Mouse (Mus musculus) left cerebral cortex, adult 11 months (tissue): ENCODE measurements around the gene Galnt18.

Experiments
- DNase-seq: peaks from one replicate; pipeline ENCODE4 v3.0.0; 2022; ENCODE audit warnings: low spot score

Galnt18 gene

GRCm38 (mm10) chr7:111637866-111638448, 141.8 kb downstream of the Galnt18 start:
- DNase-seq, result no peak

- DNase-seq, result no peak
Observed at GRCm38 (mm10) chr7:111636503-111636902, 143.3 kb downstream of the Galnt18 start.

DNA sequence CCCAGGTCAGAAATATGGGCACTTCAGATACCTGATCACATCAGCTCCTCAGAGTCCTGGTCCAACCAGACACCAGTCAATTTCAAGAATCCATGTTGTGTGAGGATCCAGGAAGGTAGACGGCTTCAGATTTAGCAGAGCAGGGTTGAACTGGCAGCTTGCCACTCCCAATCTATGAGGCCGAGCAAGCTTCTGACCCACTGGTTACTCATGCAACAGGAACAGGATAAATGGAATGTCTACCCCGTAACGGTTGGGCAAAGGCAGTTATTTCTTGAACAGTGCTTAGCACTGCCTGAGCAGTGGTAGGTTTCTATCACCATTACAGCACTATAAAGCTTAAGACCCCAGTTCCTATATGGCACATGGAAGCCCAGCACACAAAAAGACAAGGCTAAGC, 148.5 kb downstream of the Galnt18 start:
- no peak for DNase-seq

GRCm38 (mm10) chr7:111626232-111626631, 153.5 kb downstream of the Galnt18 start:
- DNase-seq, result no peak

GRCm38 (mm10) chr7:111625736-111626135, 154.0 kb downstream of the Galnt18 start:
- DNase-seq, result no peak

DNA sequence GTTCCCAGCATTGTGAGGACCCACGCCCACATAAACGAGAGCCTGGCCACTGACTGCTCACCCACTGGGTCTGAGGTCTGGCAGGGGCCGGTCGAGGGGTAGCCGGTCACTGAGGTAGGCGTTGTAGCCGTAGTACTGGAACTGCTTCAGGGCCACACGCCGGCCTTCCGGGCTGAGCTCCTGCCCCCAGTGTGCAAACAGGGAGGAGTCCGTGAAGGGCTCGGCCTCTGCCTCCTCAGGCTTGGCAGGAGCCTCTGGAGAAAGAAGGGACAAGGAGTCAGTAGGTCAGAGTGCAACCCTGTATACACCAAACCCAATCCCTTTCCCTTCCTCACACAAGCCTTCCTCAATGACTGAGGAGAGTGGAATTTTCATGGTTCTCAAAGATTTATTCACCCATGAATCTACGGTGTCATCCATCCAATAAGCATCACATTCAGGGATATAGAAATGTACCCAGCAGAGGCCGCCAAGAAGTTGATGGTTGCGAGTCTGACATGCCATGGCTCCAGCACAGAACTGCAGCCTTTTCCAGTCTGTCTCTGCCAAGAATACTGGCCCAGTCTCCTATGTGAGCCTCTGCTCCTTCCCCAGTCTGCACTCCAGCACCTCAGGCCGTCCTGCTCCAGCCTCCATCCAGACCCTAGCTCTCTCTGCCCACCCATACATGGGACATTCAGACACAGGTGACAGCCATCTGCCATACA, 163.4 kb downstream of the Galnt18 start:
- DNase-seq, result no peak

DNA sequence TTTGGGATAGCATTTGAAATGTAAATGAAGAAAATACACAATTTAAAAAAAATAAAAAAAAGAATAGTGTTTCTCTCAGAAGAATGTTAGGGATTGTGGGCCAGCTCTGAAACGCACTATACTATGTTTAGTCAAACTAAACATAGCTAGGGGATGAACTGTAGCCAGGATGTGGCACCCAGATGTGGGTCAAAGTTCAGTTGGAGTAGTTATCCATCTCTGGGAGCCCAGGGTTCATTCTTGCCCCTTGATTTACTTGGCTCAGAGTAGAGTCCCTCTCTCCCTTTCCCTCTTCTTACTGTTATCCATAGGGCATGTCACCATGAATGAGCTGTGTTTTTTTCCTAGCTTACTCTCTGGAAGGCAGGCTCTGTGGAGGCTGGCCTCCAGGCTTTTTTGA, 165.3 kb downstream of the Galnt18 start:
- DNase-seq, result no peak

DNA sequence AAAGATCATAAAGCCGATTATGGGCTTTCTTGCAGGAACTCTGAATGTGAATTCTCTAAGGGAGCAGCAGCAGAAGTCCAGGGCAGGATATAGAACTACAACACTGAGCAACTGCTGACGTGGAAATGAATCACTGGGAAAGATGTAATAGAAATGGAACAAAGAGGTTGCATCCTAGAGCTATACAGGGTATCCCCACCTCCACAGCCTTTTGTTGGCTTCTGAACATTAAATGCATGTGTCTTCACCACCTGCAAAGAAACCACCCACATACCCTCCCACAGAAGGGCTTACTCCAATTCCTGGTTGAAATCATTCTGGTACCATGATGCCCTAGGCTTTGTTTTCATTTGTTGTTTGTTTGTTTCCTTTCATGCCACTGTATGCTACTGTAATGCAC, 172.3 kb downstream of the Galnt18 start:
- DNase-seq, result peak; percentile 26

DNA sequence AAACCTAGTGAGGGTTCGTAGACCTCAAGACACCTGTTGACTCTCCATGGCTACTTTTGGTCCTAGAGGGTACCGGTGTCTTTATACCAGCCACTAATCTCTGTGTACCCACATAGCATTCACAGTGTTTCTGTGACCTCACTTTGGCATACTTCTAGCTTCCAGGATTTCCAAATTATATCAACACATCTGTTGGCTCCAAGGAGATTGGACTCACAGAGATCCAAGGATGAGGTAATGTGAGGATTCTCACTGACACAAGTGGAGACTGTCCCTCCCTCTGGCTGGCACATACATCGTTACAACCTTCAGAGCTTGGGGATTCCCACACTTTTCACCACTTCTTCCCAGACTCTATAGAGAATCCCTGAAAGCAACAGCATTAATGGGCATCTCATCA, 173.7 kb downstream of the Galnt18 start:
- no peak for DNase-seq

GRCm38 (mm10) chr7:111605663-111606062, 174.1 kb downstream of the Galnt18 start:
- DNase-seq, result no peak

GRCm38 (mm10) chr7:111604578-111605208, 175.1 kb downstream of the Galnt18 start:
- DNase-seq, result no peak

DNA sequence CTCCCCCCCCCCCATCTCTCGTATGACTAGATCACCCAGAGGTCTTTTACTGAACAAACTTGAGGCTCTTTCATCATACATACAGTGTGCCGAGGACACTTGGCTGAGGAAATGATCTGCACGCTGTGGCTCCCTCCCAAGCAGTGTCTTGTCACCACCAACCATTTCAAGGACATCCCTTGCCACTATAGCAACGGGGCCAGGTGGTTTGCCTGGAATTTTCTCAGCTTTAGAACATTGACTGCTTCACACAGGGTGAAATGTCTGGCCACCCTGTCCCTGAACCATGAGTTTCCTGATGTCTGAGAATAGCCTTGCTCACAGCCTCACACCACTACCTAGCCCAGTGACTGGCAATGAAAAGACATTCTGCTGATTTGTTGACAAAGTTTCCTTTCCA, 176.6 kb downstream of the Galnt18 start:
- DNase-seq, result no peak

DNA sequence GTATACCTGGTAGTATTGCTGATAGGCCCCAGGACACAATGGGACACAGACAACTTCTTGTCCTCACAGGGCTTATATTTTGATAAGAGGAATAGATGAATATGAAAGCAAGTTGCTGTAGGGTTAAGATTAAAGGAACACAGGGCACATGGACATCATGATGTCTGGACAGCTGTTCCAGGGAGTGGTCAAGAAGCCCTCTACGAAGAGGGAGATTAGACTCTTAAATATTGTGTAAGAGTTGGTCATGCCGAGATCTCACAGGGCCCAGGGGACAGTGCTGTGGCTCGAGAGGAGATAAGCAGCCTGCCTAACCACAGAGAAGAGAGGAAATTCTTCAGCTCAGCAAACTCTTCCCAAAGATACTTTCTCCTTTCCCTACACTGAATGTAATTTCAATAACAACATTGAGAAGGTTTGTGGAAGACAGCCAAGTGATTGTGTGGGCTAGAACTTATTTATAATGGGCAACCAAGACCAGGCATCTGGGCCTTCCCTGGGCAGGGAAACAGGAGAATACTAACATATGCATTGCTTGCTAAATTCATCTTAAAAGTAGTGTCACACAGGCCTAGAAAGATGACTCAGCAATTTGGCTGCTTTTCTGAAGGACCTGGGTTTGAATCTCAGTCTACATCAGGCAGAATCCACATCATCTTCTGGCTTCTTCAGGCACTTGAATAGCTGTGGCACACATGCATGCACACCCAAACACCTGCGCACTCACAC, 178.3 kb downstream of the Galnt18 start:
- no peak for DNase-seq

DNA sequence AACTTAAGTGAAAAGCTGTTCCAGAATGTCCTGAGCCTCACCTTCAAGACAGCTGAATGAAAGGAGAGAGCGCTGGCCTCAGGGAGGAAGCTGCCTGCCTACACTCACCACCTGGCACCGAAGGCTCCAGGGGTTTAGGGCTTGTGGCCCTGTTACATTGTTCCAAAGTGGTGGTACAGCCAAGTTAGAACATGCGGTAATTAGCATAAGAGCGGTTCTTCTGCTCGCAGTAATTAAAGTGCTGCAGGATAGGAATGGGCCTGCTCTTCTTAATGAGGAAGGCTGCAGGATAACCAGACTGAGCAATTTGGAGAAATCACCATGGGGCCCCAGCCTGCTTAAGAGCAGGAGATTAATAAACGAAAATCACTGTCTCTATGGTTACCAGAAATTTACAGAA, 179.0 kb downstream of the Galnt18 start:
- no peak for DNase-seq

DNA sequence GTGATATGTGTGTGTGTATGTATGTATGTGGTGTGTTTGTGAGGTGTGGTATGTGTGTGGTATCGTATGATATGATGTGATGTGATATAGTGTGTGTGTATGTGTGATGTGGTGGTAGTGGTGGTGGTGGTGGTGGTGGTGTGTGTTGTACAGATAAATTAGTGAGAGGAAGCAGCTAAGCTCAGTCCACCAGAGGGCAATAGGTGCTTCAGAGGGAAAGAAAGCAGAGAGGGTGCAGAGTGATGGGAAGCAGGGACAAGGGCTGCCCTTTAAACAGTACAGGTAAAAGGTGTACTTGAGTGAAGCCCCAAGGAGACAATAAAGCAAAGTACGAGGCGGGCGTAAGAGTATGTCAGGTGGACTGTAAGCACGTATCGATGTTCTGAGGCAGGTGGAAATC, 186.1 kb downstream of the Galnt18 start:
- no peak for DNase-seq

- no peak for DNase-seq
Observed at GRCm38 (mm10) chr7:111589506-111590125, 190.2 kb downstream of the Galnt18 start.

DNA sequence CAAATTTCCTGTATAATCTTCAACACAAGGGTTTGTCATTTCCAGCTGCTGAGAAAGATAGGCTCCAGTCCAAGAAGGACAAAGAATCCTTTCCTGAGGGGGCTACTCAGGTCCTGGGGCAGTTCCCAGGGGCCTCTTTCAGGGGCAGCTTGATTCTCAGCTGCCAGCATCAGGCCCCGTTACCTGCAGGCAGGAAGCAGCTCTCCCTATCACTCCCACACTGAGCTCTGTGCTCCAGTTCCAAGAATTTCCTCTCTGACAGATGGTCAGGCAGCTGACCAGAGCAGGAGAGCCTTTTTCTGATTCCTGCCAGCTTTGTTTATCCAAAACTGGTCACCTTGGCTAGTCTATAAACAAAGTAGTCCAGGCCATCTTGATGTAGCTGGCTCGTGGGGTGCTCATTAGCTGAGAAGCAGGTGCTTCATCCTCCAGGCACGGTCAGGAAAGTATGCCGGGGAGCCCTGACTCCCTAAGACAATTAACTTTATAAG, 191.4 kb downstream of the Galnt18 start:
- DNase-seq, result no peak

- DNase-seq, result no peak
Observed at GRCm38 (mm10) chr7:111580547-111580946, 199.2 kb downstream of the Galnt18 start.

- no peak for DNase-seq
Observed at GRCm38 (mm10) chr7:111575096-111575495, 204.7 kb downstream of the Galnt18 start.

DNA sequence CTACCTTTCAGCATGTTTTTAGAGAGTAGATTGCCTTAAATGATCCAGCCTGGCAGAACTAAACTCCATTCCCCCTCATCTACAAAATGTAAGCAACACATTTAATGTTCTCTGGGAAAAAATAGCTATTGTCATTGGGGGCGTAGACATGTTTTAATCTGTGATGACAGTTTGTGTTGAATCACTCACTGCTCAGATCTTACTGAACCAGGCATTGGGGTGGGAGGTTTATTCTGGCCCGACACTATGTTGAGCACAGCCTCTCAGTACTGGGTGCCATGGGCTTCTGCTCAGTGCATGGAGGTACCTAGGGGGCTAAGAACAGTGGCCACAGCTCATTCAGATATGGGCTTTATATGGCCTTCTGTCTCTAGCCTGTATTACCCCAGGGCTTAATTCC, 207.4 kb downstream of the Galnt18 start:
- no peak for DNase-seq

DNA sequence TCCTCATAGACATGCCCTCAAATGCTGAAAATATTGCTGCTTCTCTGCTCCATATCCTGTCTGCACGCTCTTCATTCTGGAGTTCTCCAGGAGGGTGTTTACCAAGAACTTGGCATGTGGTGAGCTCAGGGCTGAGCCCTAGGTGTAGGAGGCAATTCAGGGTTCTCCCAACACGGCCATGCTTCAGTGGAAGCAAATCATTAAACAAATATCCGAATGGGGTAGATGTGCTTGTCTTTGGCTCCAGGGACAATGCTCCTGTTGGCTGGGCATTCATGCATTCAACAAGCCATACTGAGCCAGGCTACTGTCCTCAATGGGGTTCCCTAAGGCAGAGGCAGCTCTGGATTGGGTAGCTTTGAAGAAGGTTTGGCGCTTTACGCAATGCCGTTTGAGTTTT, 212.9 kb downstream of the Galnt18 start:
- DNase-seq, result no peak
